Mouse (Mus musculus): ENCODE data around the gene Vstm2l.

- TF ChIP-seq CTCF (IDR thresholded peaks at IDR 0.05; ENCODE audit: low read depth, low read length), result no peak
- no peak for TF ChIP-seq EP300 (IDR thresholded peaks at IDR 0.05; ENCODE audit: insufficient read depth, low read depth, low read length)
Measured at GRCm38 (mm10) chr2:157873223-157873622, 41.2 kb upstream of the Vstm2l start.

Data from ES-Bruce4 (cell line).